Mouse (Mus musculus) embryonic facial prominence, embryonic 14.5 days (tissue): ENCODE measurements around the gene Fggy. TPM values are rescaled to one million over a fixed set of nuclear protein-coding genes. Genes with fewer than 3 reads are reported as not detected.

Experiments
- ATAC-seq: fragments of 200-750 bp; cut with Nextera tagmentation; 2 replicates; pipeline ENCODE4 v1.8.0; 2017; ENCODE audit warnings: low read depth, moderate number of reproducible peaks, moderate TSS enrichment
- DNase-seq: peaks from one replicate; pipeline ENCODE4 v3.0.0-alpha.2; 2015; ENCODE audit warnings: low spot score
- H3K27ac ChIP-seq: fragments of 300-500 bp; sonication (generic); replicated peaks from 2 replicates; pipeline ENCODE4 v1.5.1; 2014; ENCODE audit warnings: low read depth, mild to moderate bottlenecking, low read length, moderate library complexity
- H3K27me3 ChIP-seq: fragments of 300-500 bp; sonication (generic); replicated peaks from 2 replicates; pipeline ENCODE4 v1.6.1; 2014; ENCODE audit warnings: low read length; ENCODE audit not compliant: control insufficient read depth, insufficient read depth
- H3K36me3 ChIP-seq: fragments of 300-500 bp; sonication (generic); 2 replicates; pipeline ENCODE4 v1.6.1; 2014; ENCODE audit warnings: low read length, mixed read lengths; ENCODE audit not compliant: control insufficient read depth, insufficient read depth
- H3K4me1 ChIP-seq: fragments of 300-500 bp; sonication (generic); 2 replicates; pipeline ENCODE4 v1.6.1; 2014; ENCODE audit warnings: antibody characterized with exemption, low read length; ENCODE audit not compliant: control insufficient read depth, insufficient read depth
- H3K4me2 ChIP-seq: fragments of 300-500 bp; sonication (generic); 2 replicates; pipeline ENCODE4 v1.6.1; 2014; ENCODE audit warnings: low read depth, mild to moderate bottlenecking, low read length, moderate library complexity, mixed read lengths
- H3K4me3 ChIP-seq: fragments of 300-500 bp; sonication (generic); 2 replicates; pipeline ENCODE4 v1.5.1; 2014; ENCODE audit warnings: low read depth, mild to moderate bottlenecking, low read length
- H3K9ac ChIP-seq: fragments of 300-500 bp; sonication (generic); 2 replicates; pipeline ENCODE4 v1.6.1; 2014; ENCODE audit warnings: low read depth, mild to moderate bottlenecking, low read length, moderate library complexity, mixed read lengths
- H3K9me3 ChIP-seq: fragments of 300-500 bp; sonication (generic); 2 replicates; pipeline ENCODE4 v1.6.1; 2016; ENCODE audit warnings: low read length; ENCODE audit not compliant: control insufficient read depth
- WGBS: fragments of 180-500 bp; shearing (Covaris S2); extraction: QIAGEN DNeasy Blood & Tissue Kit; methylation state at CpG from one replicate; pipeline ENCODE4 v1.1.7; 2014; 5-methylcytosine and 5-hydroxymethylcytosine counted together
- polyA plus RNA-seq: library from polyadenylated mRNA; unstranded; fragments of >200 nt; fragmentation: Nextera tagmentation; extraction: Ambion mirVana; gene quantifications from 2 replicates; pipeline ENCODE4 v1.2.1, GENCODE M21; 2014

Fggy gene
- polyA plus RNA-seq, 1 experiment from 2014 or later = 8.8 TPM

GRCm38 (mm10) chr4:95644048-95644447 is 86.7 kb downstream of the Fggy start:
- ATAC-seq (no peak), DNase-seq (no peak)
- 48% methylated on average over 5 of the region's 5 CpGs for WGBS
- no peak overlapping the region for H3K27ac ChIP-seq
- no peaks in the 10 kb centered on the region for H3K27me3 ChIP-seq
- no peak overlapping the region for H3K4me2 ChIP-seq
- no peaks in the 10 kb centered on the region for H3K4me1 ChIP-seq
- no peak overlapping the region for H3K4me3 ChIP-seq
- H3K9ac ChIP-seq = no peak overlapping the region
- no peaks in the 10 kb centered on the region for H3K36me3 ChIP-seq
- H3K9me3 ChIP-seq = no peaks in the 10 kb centered on the region

DNA sequence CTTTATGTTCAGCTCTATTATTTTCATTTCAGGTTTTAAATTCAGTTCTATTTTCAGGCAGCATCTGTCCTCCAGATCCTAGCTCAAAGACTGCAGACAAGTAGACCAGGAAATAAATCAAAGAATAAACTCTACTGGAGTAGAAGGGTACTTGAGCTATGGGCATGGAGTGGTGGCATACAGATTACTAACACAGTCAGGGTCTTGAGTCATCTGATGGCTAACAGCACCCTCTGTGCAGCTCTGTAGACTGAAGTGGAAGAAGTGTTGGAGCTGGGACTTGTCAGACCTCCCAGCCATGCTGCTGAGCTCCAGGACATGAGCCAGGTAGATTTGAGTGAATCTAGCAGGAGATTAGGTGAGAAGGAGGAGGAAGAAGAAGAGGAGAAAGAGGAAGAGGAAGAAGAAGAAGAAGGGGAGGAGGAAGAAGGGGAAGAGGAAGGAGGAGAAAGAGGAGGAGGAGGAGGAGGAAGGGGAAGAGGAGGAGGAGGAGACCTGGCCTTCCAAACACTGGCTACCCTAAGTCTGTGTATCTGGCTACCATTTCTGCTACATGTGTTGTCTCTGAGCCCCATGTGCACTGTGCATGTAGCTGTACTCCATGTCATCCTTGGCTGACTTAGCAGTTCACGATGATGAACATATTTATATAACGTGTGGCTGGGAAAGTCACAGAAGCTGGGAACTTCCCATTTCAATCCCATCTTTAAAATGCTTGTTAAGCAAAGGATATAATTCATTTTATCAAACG is 91.7 kb downstream of the Fggy start:
- Histone ChIP-seq H3K9me3 (no peaks in the 10 kb centered on the region), H3K4me3 (no peak overlapping the region), H3K9ac (no peak overlapping the region), H3K36me3 (no peaks in the 10 kb centered on the region), H3K27ac (no peak overlapping the region), H3K4me1 (peaks cover 25% of the 10 kb centered on the region), H3K4me2 (no peak overlapping the region), H3K27me3 (no peaks in the 10 kb centered on the region)
- DNase-seq = no peak
- ATAC-seq = no peak
- 56% methylated on average over 3 of the region's 3 CpGs for WGBS

GRCm38 (mm10) chr4:95649552-95649905 is 92.2 kb downstream of the Fggy start:
- Histone ChIP-seq H3K27me3 (no peaks in the 10 kb centered on the region), H3K4me1 (peaks cover 29% of the 10 kb centered on the region), H3K4me2 (no peak overlapping the region), H3K36me3 (no peaks in the 10 kb centered on the region), H3K27ac (no peak overlapping the region), H3K4me3 (no peak overlapping the region), H3K9ac (no peak overlapping the region), H3K9me3 (no peaks in the 10 kb centered on the region)
- WGBS = 69% methylated on average over 3 of the region's 3 CpGs
- ATAC-seq (no peak), DNase-seq (no peak)

DNA sequence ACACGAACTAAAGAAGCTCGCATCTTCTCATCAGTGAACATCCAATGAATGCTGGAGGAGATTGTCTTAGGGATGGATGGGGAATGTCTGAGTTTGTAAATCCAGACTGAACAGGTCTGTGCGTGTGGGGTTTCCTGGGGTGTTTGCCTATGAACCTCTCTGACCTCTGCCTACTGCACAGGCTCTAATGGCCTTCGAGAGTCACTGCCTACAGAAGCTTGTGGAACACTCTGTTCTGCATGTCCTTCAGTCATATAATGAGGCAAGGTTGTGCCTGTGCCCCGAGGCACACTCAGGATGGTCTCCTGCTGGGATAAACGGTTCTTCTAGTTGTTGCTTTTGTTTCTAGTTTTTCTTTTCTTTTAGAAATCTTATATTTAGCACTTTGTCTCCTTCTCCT is 92.7 kb downstream of the Fggy start:
- no peaks in the 10 kb centered on the region for H3K9me3 ChIP-seq
- ATAC-seq = no peak
- WGBS = 63% methylated on average over 6 of the region's 6 CpGs
- H3K4me3 ChIP-seq = no peak overlapping the region
- peaks cover 30% of the 10 kb centered on the region for H3K4me1 ChIP-seq
- no peak overlapping the region for H3K9ac ChIP-seq
- no peak overlapping the region for H3K4me2 ChIP-seq
- no peak overlapping the region for H3K27ac ChIP-seq
- no peaks in the 10 kb centered on the region for H3K36me3 ChIP-seq
- H3K27me3 ChIP-seq = no peaks in the 10 kb centered on the region
- DNase-seq = no peak

DNA sequence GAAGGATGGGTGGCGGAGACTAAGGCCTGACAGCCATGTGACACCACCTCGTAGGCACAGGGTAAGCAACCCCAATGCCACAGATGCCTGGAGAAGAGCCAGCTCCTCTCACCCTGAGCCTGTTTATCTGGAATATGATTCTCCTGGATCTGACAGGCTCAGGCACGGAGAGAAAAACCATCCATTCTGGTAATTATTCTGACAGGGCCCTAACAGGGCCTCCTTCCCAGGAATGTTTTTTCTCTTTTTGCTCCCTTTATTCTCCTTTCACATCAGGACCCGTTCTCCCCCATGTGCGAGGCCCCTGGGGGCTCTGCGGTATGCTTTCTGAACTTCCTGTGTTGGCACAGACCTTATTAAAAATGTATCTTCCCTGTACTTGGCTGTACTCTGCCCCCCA is 94.7 kb downstream of the Fggy start:
- H3K9ac ChIP-seq = no peak overlapping the region
- H3K4me3 ChIP-seq = no peak overlapping the region
- peak; percentile 89 for DNase-seq
- ATAC-seq = peak; percentile 80
- peak overlapping the region; percentile 58 for H3K27ac ChIP-seq
- no peaks in the 10 kb centered on the region for H3K36me3 ChIP-seq
- no peaks in the 10 kb centered on the region for H3K9me3 ChIP-seq
- WGBS = 29% methylated on average over 6 of the region's 6 CpGs
- H3K27me3 ChIP-seq = no peaks in the 10 kb centered on the region
- peaks cover 30% of the 10 kb centered on the region for H3K4me1 ChIP-seq
- H3K4me2 ChIP-seq = no peak overlapping the region

GRCm38 (mm10) chr4:95653296-95653912 is 96.1 kb downstream of the Fggy start:
- H3K9me3 ChIP-seq = no peaks in the 10 kb centered on the region
- no peak overlapping the region for H3K4me2 ChIP-seq
- H3K4me1 ChIP-seq = peaks cover 30% of the 10 kb centered on the region
- ATAC-seq = no peak
- 23% methylated on average over 3 of the region's 4 CpGs for WGBS
- H3K27ac ChIP-seq = peak overlapping the region; percentile 49; the same call in 1 of the 2 replicates
- H3K9ac ChIP-seq = no peak overlapping the region
- H3K4me3 ChIP-seq = no peak overlapping the region
- no peaks in the 10 kb centered on the region for H3K27me3 ChIP-seq
- no peak for DNase-seq
- H3K36me3 ChIP-seq = no peaks in the 10 kb centered on the region

- no peak overlapping the region for H3K4me2 ChIP-seq
- peaks cover 33% of the 10 kb centered on the region for H3K4me1 ChIP-seq
- no peak for ATAC-seq
- H3K4me3 ChIP-seq = no peak overlapping the region
- no peak overlapping the region for H3K9ac ChIP-seq
- no peak for DNase-seq
- H3K36me3 ChIP-seq = no peaks in the 10 kb centered on the region
- peak overlapping the region; percentile 49; the same call in 1 of the 2 replicates for H3K27ac ChIP-seq
- H3K27me3 ChIP-seq = no peaks in the 10 kb centered on the region
- 11% methylated on average over 4 of the region's 4 CpGs for WGBS
- H3K9me3 ChIP-seq = no peaks in the 10 kb centered on the region
Measured at GRCm38 (mm10) chr4:95653913-95654301, 96.6 kb downstream of the Fggy start.

DNA sequence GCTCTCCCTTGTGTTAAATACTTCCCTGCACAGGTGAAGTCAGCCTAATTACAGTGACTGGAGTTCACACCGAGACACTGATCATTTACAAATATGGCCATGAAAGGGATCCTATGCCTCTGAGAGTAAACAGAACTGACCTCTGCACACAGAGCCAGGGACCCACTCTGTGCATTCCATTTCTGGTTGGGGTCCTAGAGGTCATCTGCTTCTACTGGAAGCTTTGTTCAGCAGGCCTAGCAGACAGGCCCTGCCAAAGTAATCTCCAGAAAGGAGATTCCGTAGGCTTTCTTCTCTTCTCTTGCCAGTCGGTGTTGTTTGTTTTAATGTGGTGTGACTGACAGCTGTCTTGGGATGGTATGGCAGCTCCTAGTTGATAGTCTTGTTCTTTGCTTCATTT is 101.7 kb downstream of the Fggy start:
- no peak for ATAC-seq
- H3K9me3 ChIP-seq = no peaks in the 10 kb centered on the region
- peaks cover 11% of the 10 kb centered on the region; the same call in 1 of the 2 replicates for H3K4me1 ChIP-seq
- H3K27ac ChIP-seq = no peak overlapping the region
- WGBS = 25% methylated on average over 3 of the region's 3 CpGs
- H3K36me3 ChIP-seq = no peaks in the 10 kb centered on the region
- DNase-seq = no peak
- no peaks in the 10 kb centered on the region for H3K27me3 ChIP-seq
- no peak overlapping the region for H3K4me3 ChIP-seq
- H3K9ac ChIP-seq = no peak overlapping the region
- H3K4me2 ChIP-seq = no peak overlapping the region

DNA sequence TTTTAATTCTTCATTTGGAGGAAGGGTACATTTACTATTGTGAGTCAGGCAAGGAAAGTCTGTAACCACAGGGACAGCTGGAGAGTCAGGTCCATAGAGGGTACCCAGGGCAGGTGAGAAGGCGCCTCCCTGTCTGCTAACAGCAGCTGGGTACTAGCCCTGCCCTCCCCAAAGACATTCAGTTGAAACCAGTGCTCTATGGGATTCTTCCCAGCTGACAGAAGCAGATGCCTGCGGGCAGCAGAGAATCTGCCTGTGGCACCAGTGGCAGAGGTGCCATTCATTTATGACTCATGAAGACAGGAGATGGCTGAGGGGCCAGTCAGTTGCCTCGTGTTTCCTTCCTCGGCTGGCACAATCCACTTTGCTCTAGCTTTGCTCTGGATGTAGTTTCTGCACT is 106.3 kb downstream of the Fggy start:
- Histone ChIP-seq H3K27ac (no peak overlapping the region), H3K36me3 (no peaks in the 10 kb centered on the region), H3K27me3 (no peaks in the 10 kb centered on the region), H3K9me3 (no peaks in the 10 kb centered on the region), H3K4me3 (no peak overlapping the region), H3K4me1 (peaks cover 6% of the 10 kb centered on the region), H3K9ac (no peak overlapping the region), H3K4me2 (no peak overlapping the region)
- peak; percentile 70; the same call in 1 of the 2 replicates for ATAC-seq
- no peak for DNase-seq
- 80% methylated on average over 4 of the region's 4 CpGs for WGBS
